Mouse (Mus musculus) left cerebral cortex, adult 11 months (tissue): ENCODE data around the gene Vmn2r107.

Experiments
- DNase-seq: peaks from one replicate; pipeline ENCODE4 v3.0.0; 2022; ENCODE audit warnings: low spot score

Gene Vmn2r107

GRCm38 (mm10) chr17:20344942-20345341 lies at the start of gene Vmn2r107:
TSS of gene Vmn2r107 (plus strand) at chr17:20345242.
- DNase-seq: no peak

- no peak for DNase-seq
These were observed 39.3 kb upstream of the Vmn2r107 start for GRCm38 (mm10) chr17:20305790-20306189.

- DNase-seq: no peak
These were observed 54.1 kb downstream of the Vmn2r107 start for GRCm38 (mm10) chr17:20399105-20399504.

- no peak for DNase-seq
These were observed 68.8 kb downstream of the Vmn2r107 start, which contains the start of gene Vmn1r224 for GRCm38 (mm10) chr17:20413846-20414245. TSS of gene Vmn1r224 (plus strand) at chr17:20414146.
